Mouse (Mus musculus): Measurements from ENCODE around the gene Gm14440. TPM values are rescaled to one million over a fixed set of nuclear protein-coding genes. Genes with fewer than 3 reads are reported as not detected.
"Not testable (repeated sequence)": the region's sequence is repeated elsewhere in the genome, so short reads cannot be mapped to it uniquely, and the experiment has no call there.

Gene Gm14440
- polyA plus RNA-seq (2015; fragmentation: Nextera tagmentation; extraction: Ambion mirVana): 2.1 and 2.4 TPM in 2 replicates

- H3K4me3 ChIP-seq; H3K27ac ChIP-seq (replicated peaks); H3K36me3 ChIP-seq; ATAC-seq (ENCODE audit: low FRiP score, low read depth); H3K9me3 ChIP-seq; H3K27me3 ChIP-seq; H3K4me1 ChIP-seq (replicated peaks); H3K4me2 ChIP-seq; H3K9ac ChIP-seq: not testable (repeated sequence)
- WGBS: no CpG with 5 or more reads among the region's 6 CpGs
Observed at GRCm38 (mm10) chr2:175274825-175275224, at the start of gene Gm14440. TSS of gene Gm14440 (plus strand) at chr2:175275125.

Other genes with a start within 250 kb of the Gm14440 start
- not detected in 2 replicates for gene Gm14393, start 207.3 kb upstream of the Gm14440 start, polyA plus RNA-seq (2015; fragmentation: Nextera tagmentation; extraction: Ambion mirVana)
- 5.5 and 6.8 TPM in 2 replicates for gene Gm14399, start 133.1 kb upstream of the Gm14440 start, polyA plus RNA-seq (2015; fragmentation: Nextera tagmentation; extraction: Ambion mirVana)
- 1.2 and 1.4 TPM in 2 replicates for gene Gm14443, start 99.3 kb upstream of the Gm14440 start, polyA plus RNA-seq (2015; fragmentation: Nextera tagmentation; extraction: Ambion mirVana)
- gene Gm14391, start 68.2 kb upstream of the Gm14440 start, polyA plus RNA-seq (2015; fragmentation: Nextera tagmentation; extraction: Ambion mirVana): 11.0 and 12.4 TPM in 2 replicates
- 16.8 and 19.4 TPM in 2 replicates for gene Gm4631, start 63.1 kb downstream of the Gm14440 start, polyA plus RNA-seq (2015; fragmentation: Nextera tagmentation; extraction: Ambion mirVana)
- gene Zfp968, start 97.3 kb downstream of the Gm14440 start, polyA plus RNA-seq (2015; fragmentation: Nextera tagmentation; extraction: Ambion mirVana): 3.2 and 4.8 TPM in 2 replicates
- gene Gm4724, start 160.7 kb downstream of the Gm14440 start, polyA plus RNA-seq (2015; fragmentation: Nextera tagmentation; extraction: Ambion mirVana): 24.9 and 28.2 TPM in 2 replicates
- 6.6 and 6.9 TPM in 2 replicates for gene Zfp965, start 194.9 kb downstream of the Gm14440 start, polyA plus RNA-seq (2015; fragmentation: Nextera tagmentation; extraction: Ambion mirVana)

Measured in hindbrain, embryonic 15.5 days (tissue).